Mouse (Mus musculus) kidney, postnatal 4 days (tissue): ENCODE data around the gene Myo5c.

Experiments used
- DNase-seq, 2 experiments: peaks; one replicate each; pipeline ENCODE4 v3.0.0; 2021; ENCODE audit warnings: mixed read lengths in 2 of 2

The Myo5c gene

DNA sequence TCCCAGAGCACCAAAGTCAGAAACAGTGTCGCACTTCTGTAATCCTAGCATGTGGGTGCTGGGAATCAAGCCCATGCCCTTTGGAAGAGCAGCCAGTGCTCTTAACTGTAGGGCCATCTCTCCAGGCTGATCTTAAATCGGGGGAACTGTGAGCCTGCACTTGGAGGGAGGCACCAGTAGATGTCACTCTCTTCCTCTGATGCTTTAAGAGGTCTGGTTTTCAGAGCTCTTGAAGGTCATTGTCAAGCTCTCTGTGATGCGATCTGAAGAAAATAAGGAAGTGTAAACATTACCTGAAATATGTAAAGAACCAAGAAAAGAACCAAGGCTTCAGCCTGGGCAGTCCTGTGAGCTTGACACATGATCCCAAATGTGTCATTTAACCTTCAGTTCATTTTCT, 51.0 kb downstream of the Myo5c start:
- peak; percentile 56 to 61 for DNase-seq

GRCm38 (mm10) chr9:75283636-75284035, 51.8 kb downstream of the Myo5c start:
- no peak for DNase-seq

- no peak for DNase-seq
Measured at GRCm38 (mm10) chr9:75285363-75285762, 53.5 kb downstream of the Myo5c start.

- no peak for DNase-seq
Measured at GRCm38 (mm10) chr9:75287636-75288035, 55.8 kb downstream of the Myo5c start.

DNA sequence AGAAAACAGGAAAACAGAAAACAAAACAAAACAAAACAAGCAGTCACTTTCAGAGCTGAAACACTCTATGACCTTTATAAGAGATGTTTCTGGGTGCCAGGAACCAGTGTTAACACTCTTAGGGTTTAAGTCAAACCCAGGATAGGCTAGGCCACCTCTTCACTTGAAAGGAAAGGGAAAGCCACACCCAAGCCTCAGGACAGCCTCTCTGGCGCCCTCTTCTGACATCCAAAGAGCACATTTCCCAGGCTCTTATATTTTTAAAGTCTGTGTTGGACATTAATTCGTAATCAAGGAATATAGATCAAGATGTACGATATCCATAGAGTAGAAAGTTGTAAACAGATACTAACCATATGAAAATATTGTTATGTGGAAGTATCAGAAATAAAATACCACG, 57.7 kb downstream of the Myo5c start:
- peak; percentile 11 to 37 for DNase-seq

- DNase-seq: no peak
Measured at GRCm38 (mm10) chr9:75299342-75299741, 67.5 kb downstream of the Myo5c start.

GRCm38 (mm10) chr9:75303033-75303432, 71.2 kb downstream of the Myo5c start:
- no peak for DNase-seq

DNA sequence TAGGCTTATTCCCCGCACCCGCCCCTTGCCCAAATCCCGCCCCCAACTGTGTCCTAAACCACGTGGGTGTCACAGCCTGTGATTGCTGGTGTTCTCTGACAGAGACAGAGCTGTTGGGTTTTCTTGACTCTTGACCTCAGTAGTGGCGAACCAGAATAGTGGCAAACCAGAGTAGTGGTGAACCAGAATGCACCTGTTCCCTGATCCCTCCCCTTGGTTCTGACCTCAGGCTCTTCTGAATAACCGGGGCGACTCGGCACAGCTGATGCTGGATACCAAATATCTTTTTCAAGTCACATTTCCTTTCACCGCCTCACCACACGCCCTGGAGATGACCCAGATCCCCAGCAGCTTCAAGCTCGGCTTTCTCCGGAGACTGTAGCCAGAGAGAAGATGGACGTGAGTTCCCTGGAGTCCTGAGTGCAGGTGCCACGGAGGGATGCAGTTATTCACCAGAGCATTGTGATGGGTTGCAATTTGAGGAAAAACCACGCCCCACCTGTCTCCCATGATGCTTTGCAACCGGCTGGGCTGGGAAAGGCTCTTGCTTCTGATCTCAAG, 72.0 kb downstream of the Myo5c start:
- DNase-seq: no peak

GRCm38 (mm10) chr9:75304286-75304685, 72.5 kb downstream of the Myo5c start:
- DNase-seq: no peak

DNA sequence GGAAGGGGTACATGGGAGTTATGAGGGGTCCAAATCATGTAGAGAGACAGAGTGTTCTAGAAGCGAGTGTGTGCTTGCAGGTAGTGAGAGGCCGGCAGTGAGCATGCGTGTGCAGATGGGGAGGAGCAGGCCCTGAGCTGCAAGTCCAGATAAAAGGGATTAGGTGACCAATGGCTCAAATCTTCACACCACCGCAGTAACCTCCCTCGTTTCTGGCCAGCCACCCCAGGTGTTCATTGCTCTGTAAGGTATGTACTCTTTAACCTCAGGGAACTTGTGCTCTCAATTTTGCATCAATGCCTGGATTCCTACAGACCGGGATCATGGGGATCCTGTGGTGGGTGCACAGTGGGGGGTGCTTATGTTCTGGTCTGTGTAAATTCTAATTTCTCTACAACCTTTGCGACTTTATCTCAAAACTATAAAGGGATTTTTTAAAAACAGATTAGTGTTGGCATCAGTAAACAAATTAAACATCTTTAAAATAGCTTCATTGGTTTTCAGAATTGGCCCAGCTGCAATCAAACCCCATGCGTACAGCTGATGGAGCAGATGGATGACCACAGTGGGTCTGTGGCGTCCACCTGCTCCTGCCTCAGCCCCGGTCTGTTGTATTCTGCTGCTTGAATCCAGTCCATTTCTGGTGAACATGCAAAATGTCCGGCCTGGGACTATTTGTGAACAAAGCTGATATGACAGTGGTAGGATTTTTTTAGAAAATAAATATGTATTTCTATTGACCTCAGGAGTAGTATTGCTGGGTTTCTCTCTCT, 74.5 kb downstream of the Myo5c start, which contains the start of gene Gnb5:
Gnb5 (plus strand) TSS at position 163 of the 773 bp plus-strand sequence.
- no peak for DNase-seq

GRCm38 (mm10) chr9:75307015-75307414, 75.2 kb downstream of the Myo5c start:
- DNase-seq: no peak

GRCm38 (mm10) chr9:75308621-75309020, 76.8 kb downstream of the Myo5c start:
- no peak for DNase-seq

- DNase-seq: peak; percentile 88 to 90
Measured at GRCm38 (mm10) chr9:75312008-75312407, 80.2 kb downstream of the Myo5c start.

GRCm38 (mm10) chr9:75313138-75313831, 81.5 kb downstream of the Myo5c start:
- DNase-seq: peak in 1 of 2 experiments; percentile 14

- peak; percentile 86 to 89 for DNase-seq
Measured at GRCm38 (mm10) chr9:75313832-75314516, 82.2 kb downstream of the Myo5c start.

- no peak for DNase-seq
Measured at GRCm38 (mm10) chr9:75314517-75315105, 82.8 kb downstream of the Myo5c start.

GRCm38 (mm10) chr9:75315238-75315637, 83.4 kb downstream of the Myo5c start:
- DNase-seq: no peak

DNA sequence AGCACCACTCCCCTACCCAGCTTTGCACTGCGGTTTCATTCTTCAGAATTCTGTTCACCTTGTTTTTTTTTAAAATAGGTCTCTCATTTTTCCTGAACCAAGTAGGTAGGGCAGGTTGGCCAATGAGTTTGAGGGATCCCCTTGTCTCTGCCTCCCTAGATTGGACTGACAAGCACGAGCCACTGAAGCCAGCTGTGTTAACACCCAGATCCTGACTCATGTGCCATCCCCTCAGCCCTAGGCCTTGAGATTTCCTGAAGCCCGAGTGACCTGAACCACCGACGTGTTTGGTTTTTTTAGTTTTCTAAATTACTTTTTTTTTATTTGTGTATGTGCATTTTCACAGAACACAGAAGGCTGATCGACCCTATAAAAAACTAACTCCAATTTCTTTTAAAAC, 85.0 kb downstream of the Myo5c start:
- no peak for DNase-seq

- no peak for DNase-seq
Measured at GRCm38 (mm10) chr9:75318196-75318595, 86.4 kb downstream of the Myo5c start.

DNA sequence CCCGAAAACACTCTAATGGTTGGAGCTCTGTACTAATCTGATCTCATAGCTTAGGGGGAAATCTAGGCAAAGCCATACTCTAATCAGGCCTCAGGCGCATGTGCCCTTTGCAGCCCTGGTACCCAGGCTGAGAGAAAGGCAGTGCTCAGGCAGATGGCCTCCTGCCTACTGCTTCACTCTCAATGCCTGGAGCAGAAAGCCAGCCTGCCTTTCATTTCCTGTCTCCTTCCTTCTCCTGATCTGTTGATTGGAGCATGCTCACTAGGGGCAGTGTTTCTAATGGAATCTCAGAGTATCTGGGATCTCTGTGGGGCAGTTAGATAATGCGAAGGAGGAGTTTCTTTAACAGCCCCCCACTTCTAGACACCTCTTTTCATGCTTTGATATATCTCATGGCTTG, 87.5 kb downstream of the Myo5c start:
- DNase-seq: no peak

DNA sequence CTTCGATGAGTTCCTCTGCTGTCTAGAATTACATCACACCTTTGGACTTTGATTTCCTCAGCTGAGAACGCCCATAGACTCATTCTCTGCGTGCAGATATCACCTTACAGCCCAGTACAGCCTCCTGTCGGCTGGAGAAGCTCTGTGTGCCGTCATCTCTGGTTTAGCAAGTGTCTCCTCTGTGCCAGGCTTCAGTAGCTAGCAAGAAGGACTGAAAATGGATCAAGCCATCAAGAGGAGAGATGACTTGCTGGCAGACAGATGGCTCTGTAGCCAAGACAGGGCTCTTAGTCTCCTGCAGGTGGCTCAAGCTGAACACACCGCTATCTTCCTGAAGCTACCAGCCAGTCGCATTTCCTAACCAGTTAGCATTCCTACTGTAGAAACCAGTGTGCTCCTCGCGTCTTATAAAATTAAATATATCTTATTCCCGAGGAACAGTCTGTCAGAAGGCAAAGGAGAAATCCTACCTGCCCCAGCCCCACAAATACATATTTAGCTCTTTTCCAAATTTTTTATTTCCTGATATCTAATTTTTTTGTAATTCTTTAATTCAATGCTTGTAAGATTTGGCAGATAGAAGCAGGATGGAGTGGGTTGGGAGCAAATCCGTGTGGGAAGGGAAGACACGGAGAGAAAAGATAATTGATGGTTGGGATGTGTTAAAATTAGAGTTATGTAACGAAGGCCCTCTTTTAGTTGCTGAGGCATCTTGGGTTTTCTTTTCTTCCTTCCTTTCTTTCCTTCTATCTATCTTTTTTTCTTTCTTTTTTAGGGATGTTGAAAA, 90.5 kb downstream of the Myo5c start:
- DNase-seq: no peak

DNA sequence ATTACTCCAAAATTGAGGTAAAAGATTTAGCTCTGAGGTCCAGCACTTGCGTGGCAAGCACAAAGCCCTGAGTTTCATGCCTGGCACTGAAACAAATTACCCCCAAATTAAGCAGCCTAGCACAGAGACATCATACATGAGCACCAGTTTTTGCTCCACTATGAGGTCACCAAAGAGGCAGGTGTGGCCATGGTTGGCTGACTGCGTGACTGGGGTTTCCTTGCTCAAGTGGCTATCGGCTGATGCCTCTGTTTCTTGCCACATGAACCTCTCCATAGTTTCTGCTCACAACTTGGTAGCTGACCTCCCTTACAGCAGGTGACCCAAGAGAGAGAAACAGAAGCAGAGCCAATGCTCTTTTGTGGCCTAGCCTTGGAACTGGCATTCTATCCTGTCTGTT, 96.2 kb downstream of the Myo5c start:
- DNase-seq: no peak
